Mouse (Mus musculus): ENCODE measurements around the gene Setx. TPM values are rescaled to one million over a fixed set of nuclear protein-coding genes. Genes with fewer than 3 reads are reported as not detected.
"Not testable (repeated sequence)": the region's sequence is repeated elsewhere in the genome, so short reads cannot be mapped to it uniquely, and the experiment has no call there.

The Setx gene
- polyA plus RNA-seq, 1 experiment from 2014 or later, result 12.1 TPM

- 75% methylated on average over 8 of the region's 8 CpGs for WGBS
- H3K4me2 ChIP-seq, result no peak overlapping the region
Observed at GRCm38 (mm10) chr2:29098786-29099185, 25.2 kb upstream of the Setx start.

GRCm38 (mm10) chr2:29099646-29100045 is 24.3 kb upstream of the Setx start:
- no peaks in the 10 kb centered on the region for H3K27me3 ChIP-seq (replicated peaks)
- no peaks in the 10 kb centered on the region for H3K9me3 ChIP-seq (replicated peaks)
- 81% methylated on average over 14 of the region's 14 CpGs for WGBS
- no peak overlapping the region for H3K9ac ChIP-seq
- H3K36me3 ChIP-seq, result no peaks in the 10 kb centered on the region
- no peak overlapping the region for H3K4me2 ChIP-seq
- no peak overlapping the region for H3K4me3 ChIP-seq
- no peaks in the 10 kb centered on the region for H3K4me1 ChIP-seq (replicated peaks)
- ATAC-seq (ENCODE audit: insufficient number of reproducible peaks, low FRiP score), result no peak
- H3K27ac ChIP-seq (ENCODE audit: poor library complexity, severe bottlenecking), result no peak overlapping the region

More at GRCm38 (mm10) chr2:29098786-29099185, 25.2 kb upstream of the Setx start:
- Histone ChIP-seq H3K36me3 (no peaks in the 10 kb centered on the region), H3K4me1 (replicated peaks) (no peaks in the 10 kb centered on the region), H3K9me3 (replicated peaks) (no peaks in the 10 kb centered on the region), H3K9ac (no peak overlapping the region), H3K27me3 (replicated peaks) (no peaks in the 10 kb centered on the region), H3K27ac (ENCODE audit: poor library complexity, severe bottlenecking) (no peak overlapping the region), H3K4me3 (no peak overlapping the region)
- no peak for ATAC-seq (ENCODE audit: insufficient number of reproducible peaks, low FRiP score)

DNA sequence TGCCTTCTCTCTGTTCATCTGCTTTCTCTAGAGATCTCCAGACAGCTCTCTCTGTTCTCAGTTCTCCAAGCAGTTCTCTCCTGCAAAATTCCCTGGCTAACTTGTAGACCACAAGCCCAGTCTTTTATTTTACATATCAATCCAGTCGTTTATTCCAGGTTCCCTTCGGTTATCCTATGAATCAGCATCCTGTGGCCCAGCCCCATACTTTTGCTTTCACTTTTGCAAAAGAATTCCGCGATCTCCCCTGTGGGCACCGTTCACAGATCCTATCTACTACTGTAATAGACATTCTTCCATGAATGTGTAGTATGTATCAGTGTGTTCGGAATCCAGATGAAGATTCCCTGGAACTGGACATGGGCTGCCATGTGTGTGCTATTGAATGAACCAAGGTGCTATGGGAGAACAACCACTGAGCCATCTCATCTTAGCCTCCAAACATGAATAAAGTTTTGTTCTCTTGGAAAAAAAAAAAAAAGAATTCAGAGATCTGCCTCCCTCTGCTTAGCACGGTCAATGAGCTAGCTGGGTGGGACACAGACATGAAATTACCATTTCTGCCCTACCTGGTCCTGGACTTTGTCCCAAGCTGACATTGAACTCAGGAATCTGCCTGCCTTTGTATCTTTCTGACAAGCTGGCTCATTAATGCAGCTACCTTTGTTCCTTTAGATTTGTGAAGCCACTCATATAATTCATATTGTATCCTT is 23.0 kb upstream of the Setx start:
- Histone ChIP-seq H3K9me3 (replicated peaks) (no peaks in the 10 kb centered on the region), H3K4me1 (replicated peaks) (no peaks in the 10 kb centered on the region), H3K27me3 (replicated peaks) (no peaks in the 10 kb centered on the region), H3K9ac (no peak overlapping the region), H3K27ac (ENCODE audit: poor library complexity, severe bottlenecking) (no peak overlapping the region), H3K4me2 (peak overlapping the region; percentile 25), H3K4me3 (no peak overlapping the region), H3K36me3 (no peaks in the 10 kb centered on the region)
- ATAC-seq (ENCODE audit: insufficient number of reproducible peaks, low FRiP score), result no peak
- WGBS, result 59% methylated on average over 7 of the region's 7 CpGs

- not testable (repeated sequence) for ATAC-seq (ENCODE audit: insufficient number of reproducible peaks, low FRiP score); H3K4me3 ChIP-seq; H3K9ac ChIP-seq; H3K9me3 ChIP-seq (replicated peaks); H3K27me3 ChIP-seq (replicated peaks); H3K36me3 ChIP-seq; H3K4me2 ChIP-seq; H3K4me1 ChIP-seq (replicated peaks); H3K27ac ChIP-seq (ENCODE audit: poor library complexity, severe bottlenecking)
- WGBS, result 77% methylated on average over 9 of the region's 10 CpGs
Observed at GRCm38 (mm10) chr2:29102416-29103377, 21.3 kb upstream of the Setx start.

DNA sequence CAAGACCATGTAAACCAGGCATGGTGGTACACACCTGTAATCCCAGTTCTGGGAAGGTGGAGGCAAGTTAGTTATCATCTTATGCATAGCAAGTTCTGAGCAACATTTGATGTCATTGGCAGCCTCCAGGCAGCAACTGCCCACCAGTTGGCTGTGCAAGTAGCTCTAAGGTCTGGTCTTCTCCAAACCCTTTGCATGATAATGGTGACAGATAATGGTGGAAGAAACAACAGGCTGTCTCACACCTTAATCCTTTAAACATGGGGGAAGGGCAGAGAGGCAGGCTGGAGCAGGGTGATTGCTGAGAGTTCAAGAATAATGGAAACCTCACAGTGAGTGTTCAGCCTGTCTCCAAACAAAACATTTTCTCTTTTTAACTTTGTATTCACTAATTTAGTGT is 3.0 kb upstream of the Setx start:
- no peaks in the 10 kb centered on the region for H3K9me3 ChIP-seq (replicated peaks)
- no peaks in the 10 kb centered on the region for H3K36me3 ChIP-seq
- no peak overlapping the region for H3K27ac ChIP-seq (ENCODE audit: poor library complexity, severe bottlenecking)
- H3K4me2 ChIP-seq, result no peak overlapping the region
- H3K4me3 ChIP-seq, result no peak overlapping the region
- no peak for ATAC-seq (ENCODE audit: insufficient number of reproducible peaks, low FRiP score)
- H3K9ac ChIP-seq, result no peak overlapping the region
- no peaks in the 10 kb centered on the region for H3K27me3 ChIP-seq (replicated peaks)
- H3K4me1 ChIP-seq (replicated peaks), result peaks cover 6% of the 10 kb centered on the region

DNA sequence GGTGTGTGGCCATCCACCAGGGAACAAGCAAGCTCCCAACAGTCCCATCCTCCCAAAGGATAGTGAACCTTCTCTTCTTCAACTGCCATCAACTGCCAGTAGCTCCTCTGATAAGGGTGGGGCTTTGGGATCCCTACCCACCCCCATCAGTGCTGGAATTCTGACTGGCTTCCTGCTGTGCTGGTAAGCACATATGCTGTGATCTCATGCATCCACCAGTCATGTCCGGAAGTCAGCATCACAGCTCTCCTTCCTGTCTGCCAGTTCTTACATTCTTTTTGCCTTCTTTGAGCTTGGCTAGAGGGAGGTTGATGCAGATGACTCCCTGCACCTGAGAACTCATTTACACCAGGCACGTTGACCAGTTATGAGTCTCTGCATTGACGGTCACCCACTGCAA is 1.5 kb upstream of the Setx start:
- Histone ChIP-seq H3K4me2 (no peak overlapping the region), H3K9ac (no peak overlapping the region; the same call in 1 of the 2 replicates), H3K27ac (ENCODE audit: poor library complexity, severe bottlenecking) (peak overlapping the region; percentile 62; the same call in 1 of the 2 replicates), H3K9me3 (replicated peaks) (no peaks in the 10 kb centered on the region), H3K4me3 (no peak overlapping the region), H3K4me1 (replicated peaks) (peaks cover 15% of the 10 kb centered on the region), H3K27me3 (replicated peaks) (no peaks in the 10 kb centered on the region), H3K36me3 (peaks cover 9% of the 10 kb centered on the region)
- WGBS, result 46% methylated on average over 3 of the region's 3 CpGs
- ATAC-seq (ENCODE audit: insufficient number of reproducible peaks, low FRiP score), result no peak

DNA sequence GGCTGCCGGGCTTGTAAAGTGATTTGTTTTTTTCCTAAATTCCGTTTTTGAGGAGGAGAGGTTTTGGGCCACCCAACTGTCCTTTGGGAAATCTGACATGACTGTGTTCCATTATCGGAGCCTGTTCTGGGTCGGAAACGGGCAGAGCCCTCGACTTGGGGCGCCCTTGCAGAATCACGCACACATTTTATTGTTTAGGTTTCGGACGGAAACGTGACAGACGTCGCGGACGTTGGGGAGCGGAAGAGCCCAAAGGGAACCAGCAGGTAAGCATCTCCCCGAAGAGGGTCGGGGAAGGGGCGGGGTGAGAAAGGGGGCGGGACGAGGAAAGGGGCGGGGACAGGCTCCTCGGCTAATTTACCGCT is 572 bp downstream of the Setx start:
- no peaks in the 10 kb centered on the region for H3K27me3 ChIP-seq (replicated peaks)
- H3K9me3 ChIP-seq (replicated peaks), result no peaks in the 10 kb centered on the region
- H3K27ac ChIP-seq (ENCODE audit: poor library complexity, severe bottlenecking), result peak overlapping the region; percentile 89; the same call in 1 of the 2 replicates
- peaks cover 27% of the 10 kb centered on the region for H3K36me3 ChIP-seq
- H3K4me2 ChIP-seq, result peak overlapping the region; percentile 81
- H3K4me3 ChIP-seq, result peak overlapping the region; percentile 71
- no peak for ATAC-seq (ENCODE audit: insufficient number of reproducible peaks, low FRiP score)
- H3K4me1 ChIP-seq (replicated peaks), result peaks cover 15% of the 10 kb centered on the region
- under 1% methylated on average over 23 of the region's 24 CpGs for WGBS
- peak overlapping the region; percentile 47 for H3K9ac ChIP-seq

DNA sequence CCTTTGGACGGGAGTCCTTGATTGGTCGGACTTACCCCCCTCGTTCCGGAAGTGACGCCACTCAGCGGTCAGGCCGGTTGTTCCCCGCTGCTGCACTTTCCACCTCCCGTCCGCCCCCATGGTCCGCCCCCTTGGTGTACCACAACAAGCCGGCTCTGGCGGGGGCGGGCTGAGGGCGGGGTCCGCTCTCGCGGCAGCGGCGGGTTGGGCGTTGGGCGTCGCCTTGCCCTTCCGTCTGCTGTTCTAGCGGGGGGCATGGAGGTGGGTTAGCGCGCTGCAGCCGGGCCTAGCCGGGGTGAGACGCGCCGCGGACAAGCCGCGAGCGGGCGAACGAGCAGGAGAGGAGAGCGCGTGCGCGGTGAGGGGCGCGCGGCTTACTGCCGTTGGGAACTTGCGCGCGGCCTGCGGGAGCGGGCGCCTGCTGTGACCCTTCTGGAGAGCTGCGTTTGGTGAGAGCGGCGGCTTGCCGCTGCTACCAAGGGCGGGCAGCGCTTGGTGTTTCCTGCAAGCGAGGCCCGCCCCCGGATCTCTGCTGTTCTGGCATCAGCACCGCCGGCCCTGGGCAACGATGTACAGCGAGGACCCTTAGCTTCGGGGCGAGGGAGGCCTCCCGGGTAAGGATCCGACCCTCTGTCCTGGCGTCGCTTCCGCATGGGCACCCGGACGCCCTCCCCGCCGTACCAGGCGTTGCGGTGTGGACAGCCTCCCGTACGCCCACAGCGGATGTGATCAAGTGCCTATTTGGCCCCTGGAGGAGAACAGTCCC is 1.1 kb downstream of the Setx start:
- WGBS, result under 1% methylated on average over 81 of the region's 81 CpGs
- Histone ChIP-seq H3K9me3 (replicated peaks) (no peaks in the 10 kb centered on the region), H3K27me3 (replicated peaks) (no peaks in the 10 kb centered on the region), H3K4me1 (replicated peaks) (peaks cover 15% of the 10 kb centered on the region), H3K36me3 (peaks cover 33% of the 10 kb centered on the region), H3K4me2 (peak overlapping the region; percentile 81), H3K4me3 (peak overlapping the region; percentile 71), H3K9ac (peak overlapping the region; percentile 83), H3K27ac (ENCODE audit: poor library complexity, severe bottlenecking) (peak overlapping the region; percentile 89)
- peak; percentile 99 for ATAC-seq (ENCODE audit: insufficient number of reproducible peaks, low FRiP score)

DNA sequence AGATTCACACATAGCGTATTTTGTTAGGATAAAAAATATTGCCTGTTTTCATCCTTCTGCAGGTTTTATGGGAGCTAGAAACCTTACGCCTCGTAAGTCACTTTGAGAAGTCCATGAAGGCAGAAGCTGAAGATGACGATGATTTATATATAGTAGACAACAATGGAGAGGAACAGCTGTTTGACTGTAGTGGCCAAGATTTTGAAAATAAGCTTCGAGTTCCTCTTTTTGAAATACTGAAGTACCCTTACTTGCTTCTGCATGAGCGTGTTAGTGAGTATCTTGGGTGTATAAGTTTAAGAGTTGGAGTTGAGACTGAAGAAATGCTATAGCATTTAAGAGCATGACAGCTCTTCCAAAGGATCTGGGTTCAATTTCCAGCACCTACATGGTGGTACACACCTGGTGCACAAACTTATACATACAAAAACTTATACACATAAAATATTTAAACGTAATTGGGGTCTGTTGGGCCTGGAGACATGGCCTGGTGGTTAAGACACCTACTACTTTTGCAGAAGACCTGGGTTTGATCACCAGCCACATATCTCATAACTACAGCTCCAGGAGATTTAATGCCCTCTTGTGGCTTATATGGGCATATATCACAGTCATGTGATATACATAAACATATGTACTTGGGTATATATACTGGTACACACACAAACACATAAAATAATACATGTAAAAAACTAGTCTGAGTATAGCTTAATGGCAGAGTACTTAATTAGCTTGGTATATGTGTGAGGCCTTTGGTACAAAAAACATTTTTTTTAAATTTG is 6.3 kb downstream of the Setx start:
- Histone ChIP-seq H3K4me2 (no peak overlapping the region), H3K27me3 (replicated peaks) (no peaks in the 10 kb centered on the region), H3K9ac (no peak overlapping the region), H3K27ac (ENCODE audit: poor library complexity, severe bottlenecking) (no peak overlapping the region), H3K9me3 (replicated peaks) (no peaks in the 10 kb centered on the region), H3K4me3 (no peak overlapping the region), H3K4me1 (replicated peaks) (peaks cover 9% of the 10 kb centered on the region), H3K36me3 (peaks cover 70% of the 10 kb centered on the region)
- WGBS, result 94% methylated on average over 7 of the region's 7 CpGs
- no peak for ATAC-seq (ENCODE audit: insufficient number of reproducible peaks, low FRiP score)

DNA sequence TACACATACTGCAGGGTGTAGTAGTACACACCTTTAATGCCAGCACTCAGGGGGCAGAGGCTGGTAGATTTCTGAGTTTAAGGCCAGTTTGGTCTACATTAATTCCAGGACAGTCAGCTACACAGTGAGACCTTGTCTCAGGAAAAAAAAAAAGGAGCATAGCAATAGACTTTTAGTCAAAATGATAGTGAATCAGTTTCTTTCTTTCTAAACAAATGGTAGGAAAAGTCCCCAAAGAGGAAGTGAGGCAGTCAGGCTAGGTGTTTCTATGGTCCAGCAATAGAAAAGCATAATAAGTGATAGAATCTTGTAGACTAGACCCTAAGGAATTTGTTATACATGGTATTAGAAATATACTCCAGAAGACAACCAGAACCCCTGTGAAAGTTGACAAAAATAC is 11.2 kb downstream of the Setx start:
- H3K4me3 ChIP-seq, result no peak overlapping the region
- H3K9me3 ChIP-seq (replicated peaks), result no peaks in the 10 kb centered on the region
- H3K36me3 ChIP-seq, result peaks cover 65% of the 10 kb centered on the region
- H3K4me2 ChIP-seq, result no peak overlapping the region
- no peak overlapping the region for H3K27ac ChIP-seq (ENCODE audit: poor library complexity, severe bottlenecking)
- H3K27me3 ChIP-seq (replicated peaks), result no peaks in the 10 kb centered on the region
- no peak for ATAC-seq (ENCODE audit: insufficient number of reproducible peaks, low FRiP score)
- no peaks in the 10 kb centered on the region for H3K4me1 ChIP-seq (replicated peaks)
- H3K9ac ChIP-seq, result no peak overlapping the region

Data from heart, embryonic 12.5 days (tissue).